Mouse (Mus musculus) adrenal gland, adult 18-20 months (tissue): Measurements from ENCODE around the gene Pde4d. TPM values are rescaled to one million over a fixed set of nuclear protein-coding genes. Genes with fewer than 3 reads are reported as not detected.

Experiments
- DNase-seq, 2 experiments: peaks; one replicate each; pipeline ENCODE4 v3.0.0; 2021 to 2022; ENCODE audit warnings: low spot score in 2 of 2
- total RNA-seq, 2 experiments: library from RNA; stranded (reverse); gene quantifications; 1 replicate in 1 of 2; 2 replicates in 1 of 2; pipeline ENCODE4 v1.2.3; 2021

Pde4d gene
- total RNA-seq, 2 experiments from 2014 or later, result 48.5 to 81.6 TPM

DNA sequence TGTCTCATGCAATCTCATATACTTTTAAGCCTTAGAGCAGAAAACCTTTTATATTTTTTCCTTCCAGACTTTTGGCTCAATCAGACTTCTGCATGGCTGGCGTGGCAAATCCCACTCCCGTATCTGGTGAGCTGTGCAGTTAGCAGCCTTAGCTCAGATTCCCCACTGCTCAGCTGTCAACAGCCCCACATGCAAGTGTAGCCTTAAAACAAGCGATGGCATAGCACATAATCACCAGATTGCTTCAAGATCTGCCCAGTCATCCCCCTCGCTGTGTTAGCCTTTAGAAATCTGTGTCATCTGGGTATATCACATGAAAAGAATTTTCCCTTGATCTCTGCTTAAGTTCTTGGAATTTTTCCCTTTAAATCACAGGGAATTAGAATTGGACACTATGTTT lies 686.7 kb downstream of the Pde4d start:
- DNase-seq, result no peak

DNA sequence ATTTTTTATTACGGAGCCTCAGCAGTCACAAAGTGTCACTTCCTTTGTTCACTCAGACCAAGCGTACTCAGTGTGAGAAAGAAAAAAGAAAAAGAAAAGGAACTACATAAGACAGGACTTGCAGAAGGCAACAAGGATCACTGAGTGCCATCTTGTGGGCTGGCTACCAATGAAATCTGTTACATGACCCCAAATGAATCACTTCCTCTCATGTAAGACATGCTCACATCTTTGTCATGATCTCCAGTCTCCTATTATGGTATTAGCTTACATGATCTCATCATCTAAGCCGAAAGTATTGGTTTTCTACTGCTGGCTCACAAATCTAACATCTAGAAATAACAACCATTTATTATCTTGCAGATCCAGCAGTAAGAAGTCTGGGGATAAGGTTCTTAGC lies 709.0 kb downstream of the Pde4d start:
- DNase-seq, result no peak

DNA sequence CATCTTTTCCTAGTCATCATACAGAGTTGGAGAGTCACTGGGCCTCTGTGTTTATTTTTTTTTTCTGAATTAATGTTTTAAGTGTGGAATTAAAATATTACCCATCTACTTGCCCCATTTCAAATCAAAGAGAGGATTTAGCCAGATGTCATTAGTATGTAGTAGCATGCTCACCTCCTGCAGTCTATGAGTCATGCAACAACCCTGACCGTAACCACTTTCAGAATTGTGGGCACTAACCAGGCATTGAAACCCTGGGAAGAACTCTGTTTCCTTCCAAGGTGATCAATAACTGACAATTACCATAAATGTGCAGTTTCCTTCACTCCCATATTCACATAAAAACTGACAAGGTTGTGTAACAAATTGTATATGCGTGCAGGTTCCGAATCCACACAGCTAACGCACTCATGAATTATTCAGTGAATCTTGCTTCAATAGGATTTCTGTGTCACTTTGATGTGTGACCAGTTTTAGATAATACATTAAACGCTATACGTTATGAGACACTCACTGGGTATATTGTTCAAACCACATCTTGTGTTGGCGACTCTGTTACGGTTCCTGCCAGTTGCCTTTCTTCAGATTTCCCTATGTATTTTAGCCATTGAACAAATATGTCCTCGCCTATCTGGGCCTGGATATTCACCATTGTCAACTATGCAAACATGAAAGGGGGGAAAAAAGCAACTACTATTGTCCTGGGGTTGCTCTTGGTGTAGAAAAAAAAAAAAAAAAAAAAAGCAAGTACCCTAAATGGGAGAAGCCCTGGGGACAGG lies 719.0 kb downstream of the Pde4d start:
- no peak for DNase-seq

DNA sequence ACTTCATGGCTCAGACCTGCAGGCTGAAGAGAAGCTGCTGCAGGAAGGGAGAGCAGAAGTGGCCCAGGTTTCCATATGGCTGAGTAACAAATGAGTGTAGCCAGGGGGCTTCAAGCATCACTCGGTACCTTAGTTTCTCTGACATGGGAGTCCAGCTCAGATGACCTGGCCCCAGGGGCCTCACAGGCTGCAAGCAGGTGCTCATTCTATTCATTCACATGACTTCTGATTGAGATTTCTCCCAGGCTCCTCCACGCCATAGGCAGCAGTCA lies 719.5 kb downstream of the Pde4d start:
- no peak for DNase-seq

DNA sequence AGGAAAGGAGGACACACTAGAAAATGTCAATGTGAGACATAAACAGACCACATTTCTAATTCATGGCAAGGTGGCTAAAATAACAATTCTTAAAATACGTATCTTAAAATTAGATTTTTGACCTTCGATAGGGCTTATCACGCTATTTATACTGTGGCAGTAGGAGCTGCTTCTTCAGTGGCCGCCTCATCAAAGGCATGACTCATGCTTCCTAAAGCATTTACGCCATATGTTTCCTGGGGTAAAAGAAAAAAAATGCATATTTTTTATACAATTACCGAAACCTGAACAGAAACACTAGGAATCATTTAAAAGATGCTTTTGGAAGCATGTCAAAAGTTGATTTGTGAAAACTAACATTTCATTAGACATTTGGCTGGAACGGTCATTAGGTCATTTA lies 721.9 kb downstream of the Pde4d start:
- DNase-seq, result no peak

DNA sequence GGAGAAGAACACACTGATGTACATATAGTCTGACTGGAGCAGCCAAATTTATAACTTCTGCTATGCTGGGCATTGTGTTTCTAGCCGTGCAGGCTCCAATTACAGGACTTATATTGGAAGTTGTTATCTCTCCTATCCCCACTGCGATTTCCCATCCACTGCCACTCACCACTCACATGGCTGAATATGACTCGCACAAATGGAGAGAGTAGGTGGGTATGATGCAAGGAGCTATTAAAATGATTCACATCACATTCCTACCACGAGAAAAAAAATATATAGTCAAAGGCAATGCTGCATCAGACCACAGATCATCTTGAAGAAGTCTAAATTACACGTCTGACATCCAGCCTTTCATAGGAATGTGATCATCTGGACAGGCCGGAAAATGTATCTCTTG lies 725.5 kb downstream of the Pde4d start:
- no peak for DNase-seq

DNA sequence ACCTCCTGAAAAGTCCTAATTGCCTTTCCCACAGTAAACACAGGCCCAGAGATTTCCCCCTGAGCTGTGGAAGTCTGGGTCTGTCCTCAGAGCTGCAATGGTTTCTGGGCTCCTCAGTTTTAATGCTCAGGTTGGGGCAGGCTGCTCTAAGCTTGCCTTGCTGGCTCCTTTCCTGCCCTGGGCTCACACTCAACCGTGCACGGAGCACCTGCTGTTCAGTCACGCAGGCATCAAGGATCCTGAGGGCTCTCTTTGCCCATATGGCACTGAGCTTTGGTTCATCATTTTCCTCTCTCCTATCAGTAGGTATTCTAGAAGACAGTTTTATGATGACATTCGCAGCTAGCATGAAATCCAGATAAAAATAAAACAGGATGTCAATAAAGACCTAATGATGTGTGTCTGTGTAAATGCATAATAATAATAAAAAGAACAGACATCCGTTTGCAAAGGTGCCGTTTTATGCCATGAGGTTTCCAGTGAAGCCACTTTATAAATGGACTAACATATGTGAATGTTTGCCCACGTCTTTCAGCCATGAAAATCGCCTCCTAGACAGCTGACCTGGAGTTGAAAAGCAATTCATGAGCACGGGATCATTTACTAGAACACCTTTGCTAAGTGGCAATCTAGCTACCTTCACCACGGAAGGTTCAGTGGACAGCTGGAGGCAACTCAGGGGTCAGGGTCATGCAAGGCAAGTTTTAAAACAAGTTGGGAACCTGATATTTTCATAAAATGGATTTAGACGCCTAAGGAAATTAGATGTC lies 726.3 kb downstream of the Pde4d start:
- no peak for DNase-seq

DNA sequence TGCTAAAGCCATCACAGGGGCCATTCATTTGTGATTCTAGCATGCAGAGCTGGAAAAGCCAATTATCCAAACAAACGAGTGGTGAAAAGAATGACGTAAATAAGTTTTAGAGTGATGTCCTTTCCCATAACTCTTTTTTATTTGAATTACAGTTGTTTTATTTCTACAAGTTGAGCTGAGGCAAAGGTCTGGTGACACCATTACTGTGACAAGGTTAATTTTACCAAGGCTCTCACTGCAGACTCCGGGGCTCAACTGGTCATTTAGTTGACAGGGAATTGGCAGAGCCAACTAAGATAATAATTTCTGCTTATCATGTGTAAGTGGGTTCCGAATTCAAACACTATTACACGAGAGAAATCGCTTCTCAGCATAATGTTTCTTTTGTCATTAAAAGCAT lies 731.6 kb downstream of the Pde4d start:
- DNase-seq, result no peak

DNA sequence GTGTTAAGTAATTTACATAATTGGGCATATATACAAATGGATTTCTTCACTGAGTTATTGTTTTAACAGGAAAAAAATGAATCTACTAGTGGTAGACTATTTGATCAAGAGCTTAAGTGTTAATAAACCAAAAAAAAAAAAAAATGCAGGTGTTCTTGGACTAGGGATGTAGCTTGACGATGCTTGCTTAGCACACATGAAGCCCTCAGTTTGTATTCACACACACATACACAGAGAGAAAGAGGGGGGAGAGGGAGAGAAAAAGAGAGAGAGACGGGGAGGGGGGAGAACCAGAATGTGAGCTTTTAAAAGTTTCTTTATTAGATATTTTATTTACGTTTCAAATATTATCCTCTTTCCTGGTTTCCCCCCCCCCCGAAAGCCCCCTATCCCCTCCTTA lies 740.9 kb downstream of the Pde4d start:
- no peak for DNase-seq

DNA sequence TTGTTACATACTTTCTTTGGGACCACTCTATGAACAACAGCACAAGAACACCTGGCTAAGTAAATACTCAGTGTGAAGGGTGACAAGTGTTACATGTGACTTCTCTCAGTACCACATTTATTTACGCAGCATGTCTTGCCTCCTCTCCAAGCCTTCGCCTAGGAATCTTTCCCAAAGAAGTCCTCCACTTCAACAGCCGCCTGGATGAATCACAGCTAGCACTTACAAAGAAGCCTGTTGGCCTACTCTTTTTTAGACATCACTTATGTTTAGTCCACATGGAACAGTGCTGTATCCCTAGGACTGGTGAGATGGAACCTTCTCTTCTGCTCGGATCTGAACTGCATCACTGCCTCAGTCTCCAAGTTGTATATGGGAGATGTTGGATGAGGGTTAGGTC lies 741.4 kb downstream of the Pde4d start:
- DNase-seq, result no peak

DNA sequence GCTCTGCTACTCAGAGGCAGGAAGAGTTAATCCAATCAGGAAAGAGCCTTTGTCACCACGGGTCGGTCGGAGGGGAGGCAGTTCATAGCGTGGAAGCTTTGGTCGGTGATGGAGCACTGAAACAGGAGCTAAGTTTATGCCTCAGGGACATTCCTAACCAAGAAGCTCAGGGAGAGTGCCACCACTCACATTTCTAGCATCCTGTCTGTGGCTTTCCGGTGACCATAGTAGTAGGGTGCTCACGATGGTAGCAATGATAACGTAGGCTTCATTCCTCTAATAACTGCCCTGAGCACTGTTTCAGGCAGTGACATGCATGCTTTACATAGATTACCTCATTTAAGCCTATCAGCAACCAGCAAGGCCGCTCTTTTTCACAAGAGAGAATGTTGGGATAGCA lies 755.8 kb downstream of the Pde4d start:
- DNase-seq, result no peak

DNA sequence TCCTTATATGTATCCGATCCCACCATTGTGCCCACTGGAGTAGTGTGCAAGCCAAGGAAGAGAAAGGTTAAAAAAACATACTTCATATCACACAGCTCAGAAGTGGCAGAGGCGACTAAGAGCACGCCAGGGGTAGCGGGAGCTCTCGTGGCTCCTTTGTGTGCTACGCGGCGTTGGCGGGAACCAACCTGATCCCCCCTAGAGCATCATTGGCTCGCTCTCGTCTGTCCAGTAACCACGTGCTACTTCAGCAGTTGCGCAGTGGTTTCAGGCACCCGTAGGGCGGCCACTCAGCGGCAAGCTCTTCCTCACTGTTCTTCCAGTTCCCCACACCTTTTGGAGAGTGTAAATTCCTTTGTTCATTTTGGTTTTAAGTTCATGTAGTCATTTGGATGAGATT lies 758.9 kb downstream of the Pde4d start:
- DNase-seq, result no peak

DNA sequence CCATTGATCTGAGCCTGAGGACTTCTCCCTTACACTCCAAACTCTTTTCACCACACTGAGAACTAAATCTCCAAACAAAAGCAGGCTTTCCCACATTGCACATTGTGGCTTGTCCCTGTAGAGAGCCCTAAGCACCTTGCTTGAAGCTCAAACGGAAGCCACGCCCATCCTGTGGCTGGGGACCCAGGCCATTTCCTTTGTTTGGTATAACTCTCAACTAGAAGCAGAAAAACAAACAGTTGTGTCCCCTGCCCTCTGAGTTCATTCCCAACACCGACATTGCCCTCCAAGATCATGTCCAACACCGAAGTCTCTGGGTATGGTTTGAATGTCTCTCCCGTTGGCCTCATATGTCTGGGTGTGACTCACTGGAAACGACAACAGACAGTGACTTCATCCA lies 759.7 kb downstream of the Pde4d start:
- no peak for DNase-seq

DNA sequence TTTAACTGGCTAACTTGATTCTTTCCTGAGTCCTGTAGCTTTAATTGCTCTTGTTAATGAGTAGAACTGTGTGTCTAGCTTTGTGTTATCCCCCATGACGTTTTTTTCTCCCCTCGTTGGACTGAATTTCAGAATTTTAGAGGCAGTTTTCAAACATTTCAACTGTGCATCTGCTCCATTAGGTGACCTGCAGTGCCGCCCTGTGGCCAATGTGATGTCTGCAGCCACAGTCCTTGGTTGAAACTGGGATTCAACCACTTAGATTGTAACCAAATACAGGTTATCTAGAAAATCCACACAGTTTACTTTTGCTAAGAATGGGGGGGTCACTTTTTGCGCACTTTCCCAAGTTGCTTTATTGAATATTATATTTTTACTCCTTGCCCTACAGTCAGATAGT lies 760.7 kb downstream of the Pde4d start:
- peak; percentile 69 to 78 for DNase-seq

DNA sequence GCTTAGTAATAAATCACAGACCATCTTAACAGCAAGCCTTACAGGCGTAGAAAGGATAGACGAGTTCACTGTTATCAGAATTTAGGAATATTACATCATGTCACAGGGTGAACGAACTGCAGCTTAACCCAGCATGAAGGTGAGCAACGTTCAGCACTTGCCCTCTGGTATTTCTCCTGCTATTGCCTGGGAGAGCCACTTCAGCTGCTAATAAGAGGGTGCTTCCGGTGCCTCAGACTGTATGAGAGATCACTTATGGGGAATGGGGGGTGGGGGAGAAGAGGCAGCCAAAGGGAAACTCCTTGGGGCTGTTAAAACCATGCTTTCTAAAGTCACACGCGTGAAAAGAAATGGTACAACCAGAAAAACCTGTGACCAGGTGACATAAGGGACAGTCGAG lies 761.7 kb downstream of the Pde4d start:
- DNase-seq, result no peak

DNA sequence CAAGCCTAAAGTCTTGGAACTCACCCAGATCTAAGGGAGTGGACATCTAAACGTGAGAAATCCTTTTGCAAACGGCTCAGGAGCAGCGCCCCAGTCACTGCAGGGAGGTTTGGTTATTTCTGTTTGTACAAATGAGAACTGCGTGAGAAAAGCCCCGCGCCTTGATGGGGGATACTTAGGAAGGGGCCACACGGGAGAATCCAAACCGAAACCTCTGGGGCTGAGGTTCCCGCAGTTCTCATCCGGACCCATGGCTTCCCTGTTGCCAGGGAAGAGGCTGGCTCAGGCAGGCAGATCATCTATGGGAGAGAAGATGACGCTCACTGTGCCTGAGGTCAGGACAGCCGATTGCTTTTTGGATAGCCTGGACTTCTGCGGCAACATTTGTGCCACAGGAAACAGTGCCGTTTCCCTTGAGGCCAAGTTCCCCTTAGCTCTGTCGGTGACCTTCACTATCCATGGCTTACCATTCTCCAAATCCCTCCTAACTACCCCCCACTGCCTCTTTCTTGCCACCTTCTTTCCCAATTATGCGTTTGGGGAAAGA lies 762.3 kb downstream of the Pde4d start:
- DNase-seq, result no peak

DNA sequence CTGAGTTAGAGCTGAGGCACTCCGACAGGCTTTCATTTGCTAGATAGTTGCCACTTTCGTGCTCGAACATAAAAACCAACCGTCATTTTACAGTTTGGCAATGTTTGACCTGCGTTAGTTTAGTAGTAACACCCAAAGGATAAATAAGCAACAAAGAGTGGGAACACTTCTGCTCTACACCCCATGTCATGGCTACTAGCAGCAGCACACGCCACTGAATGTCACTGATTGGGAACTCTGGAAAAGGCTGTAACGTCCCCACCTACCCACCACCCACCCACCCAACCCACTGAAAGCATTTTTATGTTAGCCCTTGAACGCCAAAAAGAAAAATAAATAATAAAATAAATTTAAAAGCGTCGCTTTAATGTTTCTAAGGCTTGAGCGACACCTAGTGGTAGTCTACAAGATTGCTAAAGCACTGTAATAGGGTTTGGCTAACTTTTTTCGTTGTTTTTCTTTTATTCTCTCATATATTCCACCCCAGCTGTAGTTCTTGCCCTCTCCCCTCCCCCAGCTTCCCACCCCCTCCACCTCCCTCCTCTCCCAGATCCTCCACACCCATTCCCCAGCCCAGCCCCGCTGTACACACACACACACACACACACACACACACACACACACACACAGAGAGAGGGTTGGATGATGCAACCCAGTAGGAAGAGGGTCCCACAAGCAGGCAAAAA lies 763.2 kb downstream of the Pde4d start:
- DNase-seq, result no peak

DNA sequence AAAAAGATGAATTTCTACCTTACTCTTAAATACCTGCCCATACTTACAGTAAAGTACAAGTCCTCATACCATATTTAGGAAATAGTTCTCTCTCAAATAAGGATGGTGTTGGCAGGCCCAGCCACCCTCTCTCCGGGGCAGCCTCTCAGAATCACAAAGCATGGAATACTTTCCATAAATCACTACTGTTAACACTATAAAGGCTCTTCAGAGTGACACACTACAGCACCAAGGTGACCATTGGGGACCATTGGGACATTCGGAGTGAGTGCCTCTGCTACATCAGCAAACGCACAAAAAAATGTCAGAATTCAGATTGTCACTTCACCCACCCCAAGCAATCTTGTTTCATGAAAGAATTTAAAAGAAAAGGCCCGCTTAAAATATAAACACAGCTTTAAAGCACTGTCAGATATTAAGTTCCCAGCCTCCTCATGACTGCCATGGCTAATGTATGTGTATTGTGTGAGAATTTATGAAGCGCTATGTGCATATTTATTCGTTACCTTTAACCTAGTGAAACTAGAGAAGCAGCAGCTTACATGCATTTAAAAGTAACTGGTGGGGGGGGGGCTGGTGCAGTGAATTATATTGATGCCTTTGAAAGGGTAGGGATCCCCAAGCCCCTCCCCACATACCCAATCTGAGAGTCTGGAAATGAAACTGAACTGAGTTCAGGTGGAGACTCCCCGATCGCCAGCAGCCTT lies 769.4 kb downstream of the Pde4d start:
- DNase-seq, result no peak

DNA sequence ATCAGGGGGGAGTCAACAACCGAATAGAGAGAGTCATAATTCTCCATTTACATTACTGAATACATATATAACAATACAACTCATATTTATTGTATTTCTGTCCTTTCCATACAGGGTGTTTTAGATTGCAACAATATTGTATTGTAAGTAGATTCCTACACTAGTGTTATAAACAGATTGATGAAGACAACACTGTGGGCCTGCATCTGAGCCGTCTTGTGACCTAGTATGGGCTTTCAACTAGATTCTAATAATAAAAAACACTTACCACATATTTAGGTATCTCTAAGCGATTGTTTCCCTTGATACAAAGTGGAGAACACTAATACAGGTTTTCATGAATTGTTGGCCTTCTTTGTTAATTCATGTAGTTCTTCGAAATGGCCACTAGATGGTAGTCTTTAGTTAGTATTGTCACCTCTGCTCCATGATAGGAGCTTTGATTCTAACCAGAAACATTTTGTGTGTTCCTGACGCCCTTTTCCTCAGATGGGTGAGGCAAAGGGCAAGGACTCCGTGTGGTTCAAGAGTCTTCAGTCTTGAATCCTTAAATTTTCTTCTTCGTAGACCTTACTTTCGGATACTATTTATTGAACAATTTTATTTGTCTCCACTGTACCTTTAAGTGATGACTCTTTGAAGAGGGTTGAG lies 779.3 kb downstream of the Pde4d start:
- no peak for DNase-seq

DNA sequence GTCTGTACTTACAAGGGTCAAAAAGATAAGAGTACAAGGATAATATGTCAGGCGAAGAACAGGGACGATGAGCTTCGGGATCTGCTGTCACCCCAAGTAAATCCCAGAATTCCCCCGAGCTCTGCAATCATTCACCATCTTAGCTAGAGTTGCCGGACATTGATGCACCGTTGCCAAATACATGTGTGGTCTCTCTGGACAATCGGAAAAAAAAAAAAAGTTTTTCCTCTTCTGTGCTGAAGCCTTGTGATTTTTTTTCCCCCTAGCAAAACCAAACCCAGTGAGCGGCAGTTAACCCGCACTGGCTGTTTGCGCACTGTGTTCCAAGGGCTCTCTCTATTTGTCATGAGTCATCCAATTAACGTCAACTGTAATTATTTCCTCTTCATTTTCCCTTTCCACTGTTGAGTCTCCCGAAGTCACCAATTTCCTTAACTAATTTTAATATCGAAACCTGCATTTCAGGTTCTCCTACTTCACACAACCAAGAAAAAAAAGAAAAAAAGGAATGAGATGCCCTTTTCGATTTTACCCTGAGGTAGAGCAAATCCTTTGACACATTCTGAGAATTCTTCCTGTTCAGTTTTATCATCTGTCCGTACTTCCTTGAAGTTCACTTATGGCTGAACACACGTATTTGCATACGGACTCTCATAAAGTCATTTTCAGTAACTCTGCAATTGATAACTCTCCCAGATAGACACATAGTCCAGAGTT lies 780.0 kb downstream of the Pde4d start:
- no peak for DNase-seq
